In genomic region chr13:112754871-112755270, GRCm38 (mm10) we compare ENCODE assay signal across 10 mouse cellular contexts. TPM values are rescaled to one million over a fixed set of nuclear protein-coding genes. Genes with fewer than 3 reads are reported as not detected.
DNase-seq lines count a peak whose midpoint lies in the region; ATAC-seq and TF ChIP-seq lines count a peak whose summit lies in the region.
"Had no signal": no experiment of that assay in that cellular context is flagged by ENCODE, and none has a peak within 500 bp of the region (broad histone marks: within the 10 kb centered on the region; RNA-seq: fewer than 3 reads in every experiment).

No protein-coding gene starts in this region.

- ATAC-seq in liver, embryonic 14.5 days (ENCODE audit: insufficient read depth): no peak
- no peak for ATAC-seq in liver, embryonic 11.5 days (replicated peaks; ENCODE audit: low FRiP score)
- no peak for ATAC-seq in embryonic facial prominence, embryonic 15.5 days (ENCODE audit: insufficient number of reproducible peaks, low FRiP score, low TSS enrichment, low read depth)
- ATAC-seq: forebrain, embryonic 16.5 days had no signal

- H3K27me3 ChIP-seq in liver, embryonic 14.5 days (ENCODE audit: control insufficient read depth, insufficient read depth, low read length): no peaks in the 10 kb centered on the region
- no peaks in the 10 kb centered on the region for H3K27me3 ChIP-seq in liver, embryonic 11.5 days (replicated peaks; ENCODE audit: control insufficient read depth, insufficient read depth, low read length)
- H3K27me3 ChIP-seq in embryonic facial prominence, embryonic 15.5 days: no peaks in the 10 kb centered on the region
- H3K27me3 ChIP-seq: midbrain, embryonic 15.5 days had no signal

- H3K9ac ChIP-seq in liver, embryonic 14.5 days (replicated peaks): no peak overlapping the region
- no peak overlapping the region for H3K9ac ChIP-seq in liver, embryonic 11.5 days (ENCODE audit: low read depth, low read length)
- no peak overlapping the region for H3K9ac ChIP-seq in embryonic facial prominence, embryonic 15.5 days
- H3K9ac ChIP-seq: midbrain, embryonic 15.5 days had no signal

- H3K9me3 ChIP-seq in liver, embryonic 14.5 days (ENCODE audit: control insufficient read depth, low read length): no peaks in the 10 kb centered on the region
- H3K9me3 ChIP-seq in liver, embryonic 11.5 days (ENCODE audit: control insufficient read depth, low read length): no peaks in the 10 kb centered on the region
- no peaks in the 10 kb centered on the region for H3K9me3 ChIP-seq in embryonic facial prominence, embryonic 15.5 days (replicated peaks)
- H3K9me3 ChIP-seq: midbrain, embryonic 15.5 days had no signal

- 0 out of 2 replicates have a peak, but pooled peaks have one; percentile 20 for TF ChIP-seq CTCF in liver, embryonic 14.5 days (IDR thresholded peaks at IDR 0.05; ENCODE audit: low read depth)

- no peaks in the 10 kb centered on the region for H3K36me3 ChIP-seq in liver, embryonic 14.5 days (replicated peaks; ENCODE audit: control insufficient read depth, insufficient read depth, low read depth)
- H3K36me3 ChIP-seq in liver, embryonic 11.5 days (ENCODE audit: control insufficient read depth, insufficient read depth, low read length): no peaks in the 10 kb centered on the region
- H3K36me3 ChIP-seq in embryonic facial prominence, embryonic 15.5 days: no peaks in the 10 kb centered on the region
- H3K36me3 ChIP-seq: midbrain, embryonic 15.5 days had no signal

- H3K4me1 ChIP-seq in liver, embryonic 14.5 days (replicated peaks; ENCODE audit: control insufficient read depth in 2 of 2, insufficient read depth in 2 of 2, low read length in 1 of 2): peaks cover 22 to 31% of the 10 kb centered on the region in 2 experiments
- peaks cover 12% of the 10 kb centered on the region for H3K4me1 ChIP-seq in liver, embryonic 11.5 days (replicated peaks; ENCODE audit: control insufficient read depth, insufficient read depth, low read length)
- H3K4me1 ChIP-seq in embryonic facial prominence, embryonic 15.5 days: peaks cover 48% of the 10 kb centered on the region

- H3K27ac ChIP-seq in liver, embryonic 14.5 days: no peak overlapping the region
- H3K27ac ChIP-seq in liver, embryonic 11.5 days (ENCODE audit: low read depth, low read length): no peak overlapping the region
- H3K27ac ChIP-seq in embryonic facial prominence, embryonic 15.5 days (replicated peaks): peak overlapping the region; percentile 76
- H3K27ac ChIP-seq: midbrain, embryonic 15.5 days had no signal

- TF ChIP-seq EP300 in liver, embryonic 14.5 days (IDR thresholded peaks at IDR 0.05; ENCODE audit: low read depth): no peak

- no peak overlapping the region for H3K4me2 ChIP-seq in liver, embryonic 14.5 days (ENCODE audit: low read depth)
- H3K4me2 ChIP-seq in liver, embryonic 11.5 days: no peak overlapping the region
- H3K4me2 ChIP-seq in embryonic facial prominence, embryonic 15.5 days (replicated peaks): no peak overlapping the region
- H3K4me2 ChIP-seq: midbrain, embryonic 15.5 days had no signal

- 52% methylated on average over 4 of the region's 4 CpGs for WGBS in liver, embryonic 14.5 days (ENCODE audit: insufficient replicate concordance)
- 55% methylated on average over 4 of the region's 4 CpGs for WGBS in liver, embryonic 11.5 days
- 17% methylated on average over 4 of the region's 4 CpGs for WGBS in embryonic facial prominence, embryonic 15.5 days

- peak; percentile 15 to 19 for DNase-seq in cerebellum, postnatal 14 days
- no peak for DNase-seq in cerebellum, postnatal 36 days
- no peak for DNase-seq in liver, embryonic 14.5 days (ENCODE audit: low read depth in 3 of 3, low spot score in 3 of 3)
- DNase-seq in liver, embryonic 11.5 days (ENCODE audit: low spot score): no peak
- DNase-seq in retina, embryonic 14.5 days (ENCODE audit: low spot score): peak; percentile 43
- DNase-seq in thymus, postnatal 36 days: no peak
- no peak for DNase-seq in frontal cortex, postnatal 36 days (ENCODE audit: low spot score in 2 of 2)

- no peak overlapping the region for H3K4me3 ChIP-seq in liver, embryonic 14.5 days (ENCODE audit: insufficient read depth in 1 of 2, low read depth in 2 of 2, low read length in 2 of 2)
- no peak overlapping the region for H3K4me3 ChIP-seq in liver, embryonic 11.5 days (ENCODE audit: low read depth, low read length)
- no peak overlapping the region for H3K4me3 ChIP-seq in embryonic facial prominence, embryonic 15.5 days (replicated peaks)
- H3K4me3 ChIP-seq: midbrain, embryonic 15.5 days had no signal

RNA-seq across cellular contexts. Expression of gene Plpp1, which starts 45.7 kb away (rescaled TPM):
- 16.5 TPM in 2 replicates for polyA plus RNA-seq in liver, embryonic 14.5 days (2012; rRNA removed)
- polyA plus RNA-seq in liver, embryonic 14.5 days (2014; fragmentation: Nextera tagmentation; extraction: Ambion mirVana): 32.7 and 34.0 TPM in 2 replicates
- 27.4 and 29.1 TPM in 2 replicates for polyA plus RNA-seq in liver, embryonic 11.5 days (2014; fragmentation: Nextera tagmentation; extraction: Ambion mirVana)
- polyA plus RNA-seq in embryonic facial prominence, embryonic 15.5 days (2015; fragmentation: Nextera tagmentation; extraction: Ambion mirVana): 68.1 and 71.6 TPM in 2 replicates

Comparison
In these comparisons a context has a peak if more than half of its experiments do, and no peak if none do; other contexts are left out.
1. DNase-seq: peak in cerebellum, postnatal 14 days (2 of 2) and retina, embryonic 14.5 days (single experiment); none in cerebellum, postnatal 36 days (0 of 2), liver, embryonic 14.5 days (0 of 3), liver, embryonic 11.5 days (single experiment), thymus, postnatal 36 days (0 of 2) and frontal cortex, postnatal 36 days (0 of 2).